Mouse (Mus musculus) common myeloid progenitor, adult 5-6 weeks (primary cell): ENCODE measurements around the gene Pnmal1. TPM values are rescaled to one million over a fixed set of nuclear protein-coding genes. Genes with fewer than 3 reads are reported as not detected.

Experiments used
- ATAC-seq: replicated peaks from 2 replicates; pipeline ENCODE4 v1.8.0; 2016; ENCODE audit warnings: low read depth, mild to moderate bottlenecking, moderate TSS enrichment, inconsistent platforms; ENCODE audit not compliant: poor library complexity, severe bottlenecking
- total RNA-seq: library from RNA; stranded (forward); fragments of 200-1000, 187-1606 nt; gene quantifications from 2 replicates; pipeline ENCODE4 v1.2.3, GENCODE M21; 2017

The Pnmal1 gene
- total RNA-seq, 1 experiment from 2014 or later = 0.09 TPM

- ATAC-seq = no peak; the same call in 1 of the 2 replicates
These were observed 36.0 kb upstream of the Pnmal1 start for GRCm38 (mm10) chr7:16923283-16924036.

DNA sequence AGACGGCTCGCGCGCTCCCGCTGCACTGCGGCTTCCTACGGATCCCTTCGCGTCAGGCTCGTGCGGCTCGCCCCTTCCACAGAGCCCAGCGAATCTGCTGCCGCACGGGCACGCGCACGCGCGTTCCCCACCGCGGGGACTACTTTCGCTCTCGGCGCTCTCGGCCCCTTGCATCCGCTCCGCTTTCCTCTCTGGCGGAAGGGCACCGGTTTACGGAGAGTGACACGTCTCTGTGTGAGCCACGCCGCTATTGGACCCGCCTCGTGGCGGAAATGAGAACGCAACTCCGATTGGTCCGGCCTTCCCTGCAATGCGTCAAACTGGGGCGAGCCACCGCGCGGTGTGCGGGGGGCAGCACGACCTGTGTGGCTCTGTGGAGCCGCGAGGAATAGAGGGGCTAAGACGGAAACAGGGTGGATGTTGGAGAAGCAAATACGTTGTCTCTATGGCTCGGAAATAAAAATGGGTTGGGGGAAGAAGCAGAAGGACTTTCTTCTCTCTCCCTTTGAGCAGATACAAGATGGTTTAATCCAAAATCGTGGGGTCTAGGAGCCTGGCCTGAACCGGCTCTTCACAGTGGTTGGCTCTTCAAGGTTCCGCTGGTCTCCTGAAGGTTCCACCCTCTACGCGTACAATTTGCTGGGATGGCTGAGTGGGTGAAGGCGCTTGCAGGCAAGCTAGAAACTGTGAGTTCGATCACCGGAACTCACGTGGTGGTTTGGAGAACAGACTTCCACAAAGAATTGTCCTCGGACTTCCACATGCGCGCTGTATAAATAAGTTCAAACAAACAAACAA, 35.2 kb upstream of the Pnmal1 start, which contains the start of gene Calm3:
Gene Calm3 (minus strand): TSS at position 78 of the 798 bp plus-strand sequence.
- peak; percentile 91 for ATAC-seq

DNA sequence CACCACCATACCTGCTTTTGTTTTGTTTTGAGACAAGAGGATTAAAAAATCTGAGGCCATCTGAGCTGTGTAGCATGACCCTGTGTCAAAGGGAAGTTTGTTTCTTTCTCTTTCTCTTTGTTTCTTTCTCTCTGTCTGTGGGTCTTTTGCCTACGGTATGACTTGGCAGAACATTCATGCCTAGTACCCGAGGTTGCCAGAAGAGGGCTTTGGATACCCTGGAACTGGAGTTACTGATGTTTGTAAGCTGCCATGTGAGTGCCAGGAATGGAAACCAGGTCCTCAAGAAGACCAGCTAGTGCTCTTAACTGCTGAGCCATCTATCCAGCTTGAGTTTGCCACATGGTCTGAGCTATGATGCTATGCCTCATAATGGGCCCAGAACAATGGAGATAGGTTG, 31.1 kb upstream of the Pnmal1 start:
- 0 out of 2 replicates have a peak, but pooled peaks have one; percentile 9 for ATAC-seq

DNA sequence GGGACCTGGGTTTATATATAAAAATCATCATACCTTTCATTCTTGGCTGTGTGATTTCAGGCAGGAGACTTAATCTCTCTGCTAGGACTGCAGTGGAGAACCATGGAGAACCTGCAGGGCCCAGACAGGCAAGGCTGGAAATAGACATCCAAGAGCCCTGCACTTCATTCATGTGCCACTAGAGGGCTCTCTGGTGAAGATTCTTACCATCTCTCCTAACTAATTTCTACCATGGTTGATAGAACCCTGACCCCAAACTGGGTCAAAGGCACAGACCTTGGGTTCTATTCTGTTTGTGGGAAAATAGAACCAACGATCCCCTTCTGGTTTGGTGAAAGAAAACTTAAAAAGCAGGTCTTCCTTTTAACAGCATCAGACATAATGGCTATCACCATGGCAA, 28.6 kb upstream of the Pnmal1 start:
- peak; percentile 74 for ATAC-seq

DNA sequence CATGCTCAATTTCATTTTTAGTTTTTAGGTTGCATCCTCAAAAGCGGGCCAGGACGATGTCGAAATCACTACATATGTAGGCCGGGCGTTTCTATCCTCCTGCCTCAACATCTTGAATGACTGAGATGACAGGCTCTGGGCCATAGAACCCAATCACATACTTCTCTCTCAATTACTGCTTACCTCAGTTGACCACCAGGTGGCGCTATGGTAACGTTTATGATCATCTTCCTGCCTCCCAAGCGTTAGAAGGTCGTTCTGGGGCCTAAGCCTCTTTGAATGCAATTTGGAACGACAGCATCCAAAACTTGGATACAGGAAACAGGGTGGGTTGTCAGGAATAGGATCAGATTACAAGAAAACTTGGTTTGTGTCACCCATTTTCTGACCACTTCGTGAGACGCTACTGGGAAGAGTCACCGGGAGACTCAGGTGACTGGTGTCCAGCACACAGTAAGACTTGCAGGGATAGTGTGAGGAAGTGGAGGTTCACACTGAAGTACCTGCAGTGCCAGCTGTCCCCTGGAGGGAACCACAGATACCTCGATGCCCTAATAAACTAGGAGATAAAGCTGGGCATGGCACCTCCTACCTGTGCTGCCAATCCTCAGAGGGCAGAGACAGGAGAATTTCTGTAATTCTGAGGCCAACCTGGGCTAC, 27.4 kb upstream of the Pnmal1 start:
- ATAC-seq = peak; percentile 86

- ATAC-seq = peak; percentile 55
These were observed 26.5 kb upstream of the Pnmal1 start for GRCm38 (mm10) chr7:16932704-16933577.

DNA sequence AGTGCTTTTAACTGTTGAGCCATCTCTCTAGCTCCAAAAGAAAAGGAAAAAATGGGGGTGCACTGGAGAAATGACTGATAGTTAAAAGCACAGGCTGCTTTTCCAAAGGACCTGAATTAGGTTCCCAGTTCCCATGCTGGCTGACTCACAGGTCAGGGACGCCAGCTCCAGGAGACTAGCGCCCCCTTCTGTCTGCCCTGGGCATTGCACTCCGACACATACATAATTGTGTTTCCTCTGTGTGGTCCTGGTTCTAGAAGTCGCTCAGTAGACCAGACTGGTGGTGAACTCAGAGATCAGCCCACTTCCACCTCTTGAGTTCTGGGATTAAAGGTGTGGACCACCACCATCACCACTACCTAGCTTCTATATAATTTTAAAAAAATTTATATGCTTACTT, 22.2 kb upstream of the Pnmal1 start:
- peak; percentile 56; the same call in 1 of the 2 replicates for ATAC-seq

DNA sequence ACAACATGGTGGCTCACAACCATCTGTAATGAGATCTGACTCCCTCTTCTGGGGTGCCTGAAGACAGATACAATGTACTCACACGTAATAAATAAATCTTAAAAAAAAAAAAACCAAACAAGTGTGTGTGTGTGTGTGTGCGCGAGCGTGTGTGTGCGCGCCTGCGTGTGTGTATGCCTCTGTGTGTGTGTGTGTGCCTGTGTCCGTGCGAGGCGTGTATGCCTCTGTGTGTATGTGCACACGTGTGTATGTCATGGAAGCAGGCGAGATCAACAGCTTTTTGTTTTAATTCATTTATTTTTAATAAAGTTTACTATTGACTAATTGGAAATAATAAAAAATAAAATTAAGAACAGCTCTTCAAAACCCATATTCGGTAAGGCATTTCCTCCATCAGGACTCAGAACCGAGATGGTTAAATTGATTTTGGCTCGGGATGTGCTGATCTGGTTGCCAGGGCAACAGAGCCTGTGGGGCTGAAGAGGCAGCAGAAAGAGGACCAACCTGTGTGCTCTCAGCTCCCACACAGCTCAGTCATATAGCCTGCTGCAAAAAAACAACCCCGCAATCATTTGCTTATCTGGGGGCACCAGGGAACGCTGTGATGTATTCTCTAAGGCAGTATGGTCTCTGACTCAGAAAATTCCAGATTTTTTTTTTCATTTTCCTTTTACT, 21.2 kb upstream of the Pnmal1 start:
- ATAC-seq = no peak

DNA sequence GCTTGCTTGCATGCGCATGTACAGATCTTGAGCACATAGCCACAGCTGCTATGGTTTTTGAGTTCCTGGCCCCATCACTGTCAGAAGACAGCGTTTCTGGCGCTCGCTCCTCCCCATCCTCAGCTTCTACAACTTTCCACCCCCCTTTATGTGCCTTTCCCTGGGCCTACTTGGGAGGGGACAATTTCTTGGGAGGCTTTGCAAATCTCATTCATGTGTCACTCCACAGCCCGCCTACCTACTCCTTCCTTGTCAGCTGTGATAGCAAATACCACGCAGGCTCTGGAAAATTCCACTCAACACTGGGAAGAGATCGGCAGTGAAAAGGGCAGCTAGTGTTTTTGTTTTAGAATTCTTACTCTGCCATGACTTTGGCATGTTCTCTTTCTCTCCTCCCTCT, 19.2 kb upstream of the Pnmal1 start:
- no peak for ATAC-seq

GRCm38 (mm10) chr7:16942861-16943260, 16.6 kb upstream of the Pnmal1 start:
- ATAC-seq = no peak

- ATAC-seq = peak; percentile 75
These were observed 15.2 kb upstream of the Pnmal1 start, which contains the start of gene Pnmal2 for GRCm38 (mm10) chr7:16944061-16944807. Gene Pnmal2, plus strand, starts transcription at chr7:16944682.

- no peak for ATAC-seq
These were observed 14.6 kb upstream of the Pnmal1 start for GRCm38 (mm10) chr7:16944808-16945315.

DNA sequence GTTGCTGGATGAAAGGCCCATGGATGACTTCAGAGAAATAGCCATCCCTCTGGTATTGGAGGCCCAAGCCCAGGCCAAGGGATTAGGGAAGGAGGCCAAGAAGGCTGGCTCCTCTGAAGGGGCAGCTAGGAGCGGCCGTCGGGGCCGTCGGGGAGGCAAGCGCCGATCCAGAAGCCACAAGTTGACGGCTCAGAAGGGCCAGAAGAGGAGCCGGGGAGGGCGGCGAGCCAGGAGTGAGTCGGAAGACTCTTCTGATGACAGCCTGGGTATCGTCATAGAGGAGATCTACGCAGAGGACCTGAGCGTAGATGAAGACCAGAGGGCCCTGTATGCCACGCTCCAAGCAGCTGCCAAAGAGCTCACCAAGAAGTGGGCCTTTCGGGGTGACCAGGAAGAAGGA, 14.1 kb upstream of the Pnmal1 start:
- ATAC-seq = no peak

GRCm38 (mm10) chr7:16946441-16947348, 12.8 kb upstream of the Pnmal1 start:
- no peak for ATAC-seq

DNA sequence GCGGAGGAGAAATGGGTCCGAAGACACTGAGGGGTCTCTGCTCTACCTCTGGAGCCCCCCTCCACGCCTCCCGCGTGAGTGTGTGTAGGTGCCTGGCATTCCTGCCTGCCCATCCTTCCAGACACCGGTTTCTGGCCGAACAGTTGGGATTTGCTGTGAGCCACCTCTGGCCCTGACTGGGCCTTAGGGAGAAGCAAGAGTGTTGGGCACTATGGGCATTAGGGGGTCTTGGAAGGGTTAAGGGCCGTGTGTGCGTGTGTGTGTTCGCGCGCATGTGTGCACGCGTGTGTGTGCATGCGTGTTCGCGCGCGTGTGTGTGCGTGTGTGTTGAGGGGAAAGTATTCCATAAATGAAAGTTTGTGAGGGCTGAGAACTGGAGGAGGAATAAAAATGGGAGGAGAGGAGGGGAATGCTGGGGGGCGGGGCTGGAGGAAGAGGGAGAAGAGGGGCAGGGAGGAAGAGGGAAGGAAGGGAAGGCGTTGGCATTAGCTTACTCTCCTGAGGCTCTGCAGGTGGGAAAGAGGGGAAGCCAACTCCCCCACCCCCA, 12.1 kb upstream of the Pnmal1 start:
- ATAC-seq = no peak

DNA sequence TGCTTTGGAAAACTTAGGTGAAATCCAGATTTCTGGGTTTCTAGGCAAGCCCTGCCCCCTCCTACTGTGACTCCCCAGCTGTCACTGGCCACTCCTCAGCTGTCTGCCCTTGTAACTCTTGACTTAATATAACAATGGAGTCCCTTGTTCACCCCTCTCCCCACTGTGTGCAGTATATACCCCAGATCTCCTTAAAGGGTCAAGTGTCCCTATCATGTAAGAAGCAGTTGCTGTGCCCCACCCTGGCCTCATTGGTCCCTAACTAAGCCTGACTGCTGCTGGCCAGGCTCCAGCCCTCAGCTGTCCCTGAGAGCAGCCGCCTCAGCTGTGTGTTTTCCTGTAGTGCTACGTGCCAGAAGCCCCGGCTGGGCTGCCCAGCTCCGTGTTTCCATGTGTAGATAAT, 11.5 kb upstream of the Pnmal1 start:
- ATAC-seq = no peak

GRCm38 (mm10) chr7:16948923-16949458, 10.5 kb upstream of the Pnmal1 start:
- ATAC-seq = no peak
